Mouse (Mus musculus) CH12.LX (cell line): ENCODE data around the gene Npas2. TPM values are rescaled to one million over a fixed set of nuclear protein-coding genes. Genes with fewer than 3 reads are reported as not detected.

Source experiments
- DNase-seq: peaks from one replicate; pipeline ENCODE4 v3.0.0-alpha.2; 2013; ENCODE audit errors: extremely low read depth
- H3K27ac ChIP-seq: 2 replicates; pipeline ENCODE4 v1.5.1; 2012; ENCODE audit warnings: low read depth, mild to moderate bottlenecking, control low read depth, moderate library complexity; ENCODE audit not compliant: insufficient read depth
- H3K27me3 ChIP-seq: replicated peaks from 2 replicates; pipeline ENCODE3; 2012; ENCODE audit warnings: inconsistent platforms
- H3K36me3 ChIP-seq, 2 experiments: replicated peaks in 1 of 2; 2 replicates each; pipeline versions ENCODE3 to v1.6.1; 2012; ENCODE audit warnings: inconsistent platforms in 1 of 2, low read length in 1 of 2, mild to moderate bottlenecking in 1 of 2, mixed read lengths in 1 of 2, moderate library complexity in 1 of 2; ENCODE audit not compliant: control insufficient read depth in 1 of 2, insufficient read depth in 1 of 2
- H3K4me1 ChIP-seq, 2 experiments: 2 replicates each; pipeline ENCODE4 v1.6.1; 2012; ENCODE audit warnings: inconsistent platforms in 1 of 2, moderate library complexity in 1 of 2; ENCODE audit not compliant: insufficient read depth in 2 of 2, control insufficient read depth in 1 of 2
- H3K4me2 ChIP-seq: 2 replicates; pipeline ENCODE4 v1.6.1; 2012; ENCODE audit warnings: low read depth, mild to moderate bottlenecking, control low read depth; ENCODE audit not compliant: poor library complexity, insufficient read depth, severe bottlenecking
- H3K4me3 ChIP-seq, 3 experiments: fragments of 150-350 bp in 1 of 3; sonication (generic) in 1 of 3; replicated peaks in 1 of 3; 2 replicates each; pipeline versions ENCODE3 to v1.5.1; 2011 to 2012; ENCODE audit warnings: low read depth in 2 of 3, low read length in 2 of 3, mild to moderate bottlenecking in 2 of 3, moderate library complexity in 2 of 3, control low read depth in 1 of 3, improper control_type of control experiment in 1 of 3, inconsistent platforms in 1 of 3, mixed read lengths in 1 of 3; ENCODE audit not compliant: poor library complexity in 1 of 3
- H3K79me2 ChIP-seq: replicated peaks from 2 replicates; pipeline ENCODE4 v1.6.1; 2012; ENCODE audit warnings: mild to moderate bottlenecking, moderate library complexity; ENCODE audit not compliant: control insufficient read depth, poor library complexity, insufficient read depth, severe bottlenecking; ENCODE audit errors: extremely low read depth
- H3K9ac ChIP-seq: 2 replicates; pipeline ENCODE4 v1.6.1; 2012; ENCODE audit warnings: low read depth, mild to moderate bottlenecking, control low read depth, moderate library complexity; ENCODE audit not compliant: insufficient read depth
- H3K9me3 ChIP-seq: replicated peaks from 2 replicates; pipeline ENCODE3; 2012; ENCODE audit warnings: low read length, inconsistent platforms, mixed read lengths
- CTCF ChIP-seq, 2 experiments: IDR thresholded peaks in 1 of 2; conservative IDR thresholded peaks in 1 of 2; 2 replicates each; pipeline ENCODE4 v1.5.1; 2011 to 2012; ENCODE audit warnings: low read depth in 2 of 2, low read length in 2 of 2, improper control_type of control experiment in 1 of 2, inconsistent platforms in 1 of 2, mild to moderate bottlenecking in 1 of 2, moderate library complexity in 1 of 2
- EP300 ChIP-seq: IDR thresholded peaks from 2 replicates; pipeline ENCODE4 v1.6.1; 2011; ENCODE audit warnings: low read length, improper control_type of control experiment
- ETS1 ChIP-seq: conservative IDR thresholded peaks from 2 replicates; pipeline ENCODE4 v1.6.1; 2012; ENCODE audit warnings: low read depth, mild to moderate bottlenecking, inconsistent platforms, low read length, improper control_type of control experiment, moderate library complexity
- GABPA ChIP-seq: IDR thresholded peaks from 2 replicates; pipeline ENCODE4 v1.6.1; 2012; ENCODE audit warnings: low read depth, low read length, improper control_type of control experiment, inconsistent platforms; ENCODE audit not compliant: insufficient replicate concordance
- IRF4 ChIP-seq: IDR thresholded peaks from 2 replicates; pipeline ENCODE4 v1.6.1; 2014; ENCODE audit warnings: low read depth, mild to moderate bottlenecking, inconsistent platforms, low read length, improper control_type of control experiment
- JUN ChIP-seq: IDR thresholded peaks from 2 replicates; pipeline ENCODE4 v1.6.1; 2011; ENCODE audit warnings: low read depth, mild to moderate bottlenecking, low read length, improper control_type of control experiment, moderate library complexity; ENCODE audit not compliant: insufficient read depth
- MAFK ChIP-seq: IDR thresholded peaks from 2 replicates; pipeline ENCODE4 v1.6.1; 2011; ENCODE audit warnings: low read length, improper control_type of control experiment; ENCODE audit not compliant: insufficient replicate concordance
- MAZ ChIP-seq: IDR thresholded peaks from 2 replicates; pipeline ENCODE4 v1.6.1; 2012; ENCODE audit warnings: low read depth, mild to moderate bottlenecking, inconsistent platforms, low read length, improper control_type of control experiment, moderate library complexity
- POLR2A ChIP-seq: IDR thresholded peaks from 2 replicates; pipeline ENCODE4 v1.6.1; 2011; ENCODE audit warnings: low read depth, mild to moderate bottlenecking, improper control_type of control experiment, low read length
- RAD21 ChIP-seq: IDR thresholded peaks from 2 replicates; pipeline ENCODE4 v1.6.1; 2011; ENCODE audit warnings: low read depth, mild to moderate bottlenecking, low read length, improper control_type of control experiment, moderate library complexity
- SMC3 ChIP-seq: IDR thresholded peaks from 2 replicates; pipeline ENCODE4 v1.6.1; 2011; ENCODE audit warnings: low read depth, low read length, improper control_type of control experiment
- TCF12 ChIP-seq: IDR thresholded peaks from 2 replicates; pipeline ENCODE4 v1.6.1; 2014; ENCODE audit warnings: low read depth, mild to moderate bottlenecking, inconsistent platforms, low read length, improper control_type of control experiment
- USF1 ChIP-seq: IDR thresholded peaks from 2 replicates; pipeline ENCODE4 v1.6.1; 2014; ENCODE audit warnings: low read depth, mild to moderate bottlenecking, inconsistent platforms, low read length, improper control_type of control experiment
- ZC3H11A ChIP-seq: IDR thresholded peaks from 2 replicates; pipeline ENCODE4 v1.6.1; 2012; ENCODE audit warnings: low read depth, mild to moderate bottlenecking, inconsistent platforms, low read length, improper control_type of control experiment
- ZKSCAN1 ChIP-seq: IDR thresholded peaks from 2 replicates; pipeline ENCODE4 v1.6.1; 2012; ENCODE audit warnings: low read depth, inconsistent platforms, low read length, improper control_type of control experiment, borderline replicate concordance
- ZMIZ1 ChIP-seq: IDR thresholded peaks from 2 replicates; pipeline ENCODE4 v1.6.1; 2012; ENCODE audit warnings: low read depth, mild to moderate bottlenecking, inconsistent platforms, low read length, improper control_type of control experiment
- dilution Hi-C: fragments of 300-500 bp; cut with MboI; formaldehyde crosslinking; loops from 2 replicates; pipeline ENCODE4 v1.14.3; 2020; ENCODE audit warnings: low sequenced_read_pairs; ENCODE audit not compliant: extremely low pct_unique_long_range_greater_than_20kb, extremely low pct_ligation_motif_present
- in situ Hi-C: fragments of 300-500 bp; cut with MboI; formaldehyde crosslinking; loops from 3 replicates; pipeline ENCODE4 v1.14.3; 2019; ENCODE audit warnings: low sequenced_read_pairs, low pct_ligation_motif_present, low pct_unique_long_range_greater_than_20kb, mixed read lengths
- polyA plus RNA-seq: library from polyadenylated mRNA; unstranded; fragments of >175 nt; gene quantifications from 2 replicates; pipeline ENCODE4 v1.2.1, GENCODE M21; 2012; ENCODE audit warnings: low read depth; ENCODE audit not compliant: insufficient read length
- total RNA-seq, 2 experiments: library from RNA; depleted of rRNA; stranded (reverse); fragments of 300-350 nt in 1 of 2; fragments of >200 nt in 1 of 2; gene quantifications; 2 replicates each; pipeline ENCODE4 v1.2.3; 2012 to 2014

The Npas2 gene
- total and polyA plus RNA-seq, 3 experiments: 0.13 TPM; not detected in 2

DNA sequence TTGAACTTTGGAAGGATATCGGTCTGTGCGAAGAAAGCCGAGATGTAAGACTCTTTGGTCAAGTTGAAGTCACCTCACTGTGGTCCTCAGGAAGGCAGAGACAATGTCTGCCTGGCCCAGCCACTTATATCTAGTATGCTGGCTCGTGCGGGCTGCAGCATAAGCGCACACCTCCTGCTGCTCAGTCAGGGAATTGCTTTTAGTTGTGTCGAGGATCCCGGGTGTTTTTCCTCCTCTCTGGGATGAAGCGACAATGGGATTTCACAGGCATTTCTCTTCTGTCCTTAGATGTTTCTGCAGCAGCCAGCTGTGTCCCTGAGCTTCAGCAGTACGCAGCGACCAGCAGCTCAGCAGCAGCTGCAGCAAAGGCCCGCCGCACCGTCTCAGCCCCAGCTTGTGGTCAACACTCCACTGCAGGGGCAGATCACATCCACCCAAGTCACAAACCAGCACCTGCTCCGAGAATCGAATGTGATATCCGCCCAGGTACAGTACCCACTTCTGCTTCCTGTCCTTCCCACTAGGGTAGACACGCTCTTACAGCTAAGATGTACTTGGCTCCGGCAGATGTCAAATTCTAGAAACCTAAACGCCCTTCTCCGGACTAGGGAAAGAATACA lies 151.6 kb downstream of the Npas2 start:
- Histone ChIP-seq H3K9me3 (no peaks in the 10 kb centered on the region), H3K79me2 (no peaks in the 10 kb centered on the region; the same call in 1 of the 2 replicates), H3K27ac (no peak overlapping the region), H3K4me1 (peaks cover 0 to 10% of the 10 kb centered on the region in 2 experiments; a peak in 2 of 4 replicates), H3K4me3 (no peak overlapping the region), H3K27me3 (no peaks in the 10 kb centered on the region), H3K4me2 (no peak overlapping the region), H3K9ac (no peak overlapping the region), H3K36me3 (no peaks in the 10 kb centered on the region)
- in situ Hi-C loops: loop anchor here (10.0 kb wide), 1 partner anchor 340 kb away; no protein-coding TSS in a partner anchor
- no peak for DNase-seq
- TF ChIP-seq SMC3 (peak; percentile 29), USF1 (no peak), ZC3H11A (no peak), TCF12 (no peak), RAD21 (peak; percentile 1), CTCF (conservative IDR thresholded peaks at IDR 0.05 in 1 of 2, IDR thresholded peaks at IDR 0.05 in 1 of 2; ENCODE audit: low read depth in 2 of 2, low read length in 2 of 2) (peak in 1 of 2 experiments; percentile 27; a peak in 1 of 4 replicates), EP300 (no peak), MAFK (no peak), ETS1 (no peak)
- dilution Hi-C loops: no loop called here

DNA sequence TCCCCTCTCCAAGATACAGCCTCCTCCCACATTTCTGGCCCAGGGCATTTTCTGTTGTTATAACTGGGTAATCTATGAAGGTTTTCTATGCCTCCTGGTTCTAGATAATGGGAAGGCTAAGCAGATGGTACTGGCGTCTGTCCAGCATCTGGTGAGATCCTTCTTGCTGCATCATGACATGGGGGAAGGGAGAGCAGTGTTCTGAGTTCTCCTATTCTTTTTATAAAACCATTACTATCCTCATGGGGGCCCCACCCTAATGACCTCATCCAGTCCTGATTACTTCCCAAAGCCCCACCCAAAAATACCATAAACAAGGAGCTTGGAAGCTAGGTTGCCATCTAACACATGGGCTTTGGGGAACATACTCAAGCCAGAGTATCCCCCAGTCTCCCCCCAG lies 155.5 kb downstream of the Npas2 start:
- H3K27me3 ChIP-seq: no peaks in the 10 kb centered on the region
- no peak overlapping the region for H3K9ac ChIP-seq
- dilution Hi-C loops (no loop called here), in situ Hi-C loops (loop anchor here (10.0 kb wide), 1 partner anchor 344 kb away; no protein-coding TSS in a partner anchor)
- H3K36me3 ChIP-seq: no peaks in the 10 kb centered on the region
- TF ChIP-seq JUN (no peak), ZKSCAN1 (no peak), GABPA (no peak), ETS1 (no peak), MAZ (no peak), SMC3 (no peak), POLR2A (no peak), IRF4 (no peak), ZMIZ1 (no peak)
- no peaks in the 10 kb centered on the region for H3K4me1 ChIP-seq
- no peak overlapping the region for H3K4me2 ChIP-seq
- no peak for DNase-seq
- no peak overlapping the region for H3K4me3 ChIP-seq
- H3K9me3 ChIP-seq: peaks cover 4% of the 10 kb centered on the region
- H3K27ac ChIP-seq: no peak overlapping the region
- no peaks in the 10 kb centered on the region for H3K79me2 ChIP-seq
